Mouse (Mus musculus) midbrain, embryonic 15.5 days (tissue): ENCODE measurements at regions not wholly inside any gene's neighbourhood (a gene's known extent, or its start where the extent isn't known, plus 50 kb on each side); places are given as distances from the start of the nearest gene placed in this dataset.

ENCODE experiments used
- ATAC-seq: fragments of 200-750 bp; cut with Nextera tagmentation; replicated peaks from 2 replicates; pipeline ENCODE4 v1.8.0; 2017; ENCODE audit warnings: moderate TSS enrichment
- H3K27ac ChIP-seq: fragments of 300-500 bp; sonication (generic); 2 replicates; pipeline ENCODE4 v1.5.1; 2015; ENCODE audit warnings: mild to moderate bottlenecking, inconsistent platforms
- H3K27me3 ChIP-seq: fragments of 300-500 bp; sonication (generic); replicated peaks from 2 replicates; pipeline ENCODE4 v1.6.1; 2015; ENCODE audit warnings: inconsistent platforms
- H3K36me3 ChIP-seq: fragments of 300-500 bp; sonication (generic); replicated peaks from 2 replicates; pipeline ENCODE4 v1.6.1; 2015; ENCODE audit warnings: inconsistent platforms
- H3K4me1 ChIP-seq: fragments of 300-500 bp; sonication (generic); 2 replicates; pipeline ENCODE4 v1.6.1; 2015; ENCODE audit warnings: inconsistent platforms
- H3K4me2 ChIP-seq: fragments of 300-500 bp; sonication (generic); 2 replicates; pipeline ENCODE4 v1.6.1; 2015; ENCODE audit warnings: inconsistent platforms, mild to moderate bottlenecking, moderate library complexity
- H3K4me3 ChIP-seq: fragments of 300-500 bp; sonication (generic); 2 replicates; pipeline ENCODE4 v1.5.1; 2015; ENCODE audit warnings: mild to moderate bottlenecking, inconsistent platforms
- H3K9ac ChIP-seq: fragments of 300-500 bp; sonication (generic); 2 replicates; pipeline ENCODE4 v1.6.1; 2015; ENCODE audit warnings: mild to moderate bottlenecking, inconsistent platforms
- H3K9me3 ChIP-seq: fragments of 300-500 bp; sonication (generic); 2 replicates; pipeline ENCODE4 v1.6.1; 2016; ENCODE audit warnings: inconsistent platforms
- WGBS: fragments of 180-500 bp; shearing (Covaris S2); methylation state at CpG from one replicate; pipeline ENCODE4 v1.1.7; 2015; ENCODE audit warnings: mixed read lengths; 5-methylcytosine and 5-hydroxymethylcytosine counted together

GRCm38 (mm10) chr14:103906417-103907070 lies 62.3 kb upstream of the Ednrb start:
- H3K4me3 ChIP-seq, result no peak overlapping the region
- 33% methylated on average over 2 of the region's 2 CpGs for WGBS
- no peak for ATAC-seq
- H3K4me1 ChIP-seq, result no peaks in the 10 kb centered on the region
- no peak overlapping the region for H3K4me2 ChIP-seq
- no peak overlapping the region for H3K27ac ChIP-seq
- H3K9me3 ChIP-seq, result no peaks in the 10 kb centered on the region
- H3K36me3 ChIP-seq, result no peaks in the 10 kb centered on the region
- no peaks in the 10 kb centered on the region for H3K27me3 ChIP-seq
- H3K9ac ChIP-seq, result no peak overlapping the region

GRCm38 (mm10) chr14:103900817-103901216 lies 56.6 kb upstream of the Ednrb start:
- Histone ChIP-seq H3K4me1 (peaks cover 13% of the 10 kb centered on the region), H3K9ac (no peak overlapping the region), H3K4me2 (no peak overlapping the region), H3K27ac (no peak overlapping the region), H3K9me3 (no peaks in the 10 kb centered on the region), H3K27me3 (no peaks in the 10 kb centered on the region), H3K36me3 (no peaks in the 10 kb centered on the region), H3K4me3 (no peak overlapping the region)
- no peak for ATAC-seq
- 67% methylated on average over 2 of the region's 2 CpGs for WGBS

GRCm38 (mm10) chr14:103899111-103899814 lies 55.1 kb upstream of the Ednrb start:
- no peaks in the 10 kb centered on the region for H3K9me3 ChIP-seq
- H3K27ac ChIP-seq, result peak overlapping the region; percentile 69
- WGBS, result 1% methylated on average over 22 of the region's 22 CpGs
- ATAC-seq, result peak; percentile 94
- peaks cover 13% of the 10 kb centered on the region for H3K4me1 ChIP-seq
- H3K9ac ChIP-seq, result no peak overlapping the region; the same call in 1 of the 2 replicates
- H3K4me2 ChIP-seq, result peak overlapping the region; percentile 54
- no peaks in the 10 kb centered on the region for H3K27me3 ChIP-seq
- H3K4me3 ChIP-seq, result peak overlapping the region; percentile 31
- no peaks in the 10 kb centered on the region for H3K36me3 ChIP-seq

- Histone ChIP-seq H3K4me2 (peak overlapping the region; percentile 54), H3K4me3 (peak overlapping the region; percentile 31), H3K4me1 (peaks cover 13% of the 10 kb centered on the region), H3K9ac (no peak overlapping the region; the same call in 1 of the 2 replicates), H3K36me3 (no peaks in the 10 kb centered on the region), H3K27ac (peak overlapping the region; percentile 69), H3K27me3 (no peaks in the 10 kb centered on the region), H3K9me3 (no peaks in the 10 kb centered on the region)
- 2% methylated on average over 9 of the region's 9 CpGs for WGBS
- ATAC-seq, result peak; percentile 87
Observed at GRCm38 (mm10) chr14:103898689-103899088, 54.5 kb upstream of the Ednrb start.

GRCm38 (mm10) chr14:103895261-103895660 lies 51.1 kb upstream of the Ednrb start:
- H3K4me2 ChIP-seq, result no peak overlapping the region

More at GRCm38 (mm10) chr14:103895261-103895660, 51.1 kb upstream of the Ednrb start:
- no peaks in the 10 kb centered on the region for H3K9me3 ChIP-seq
- no peak overlapping the region for H3K4me3 ChIP-seq
- H3K27ac ChIP-seq, result no peak overlapping the region
- 96% methylated on average over 7 of the region's 7 CpGs for WGBS
- H3K9ac ChIP-seq, result no peak overlapping the region
- no peaks in the 10 kb centered on the region for H3K27me3 ChIP-seq
- H3K36me3 ChIP-seq, result no peaks in the 10 kb centered on the region
- H3K4me1 ChIP-seq, result peaks cover 13% of the 10 kb centered on the region
- ATAC-seq, result no peak
